Mouse (Mus musculus): ENCODE data around the gene Agpat4. TPM values are rescaled to one million over a fixed set of nuclear protein-coding genes. Genes with fewer than 3 reads are reported as not detected.
A peak's percentile ranks its signal among the peaks of the same experiment; 100 is the strongest.

The Agpat4 gene
- total RNA-seq, 1 experiment, result 45.7 TPM

DNA sequence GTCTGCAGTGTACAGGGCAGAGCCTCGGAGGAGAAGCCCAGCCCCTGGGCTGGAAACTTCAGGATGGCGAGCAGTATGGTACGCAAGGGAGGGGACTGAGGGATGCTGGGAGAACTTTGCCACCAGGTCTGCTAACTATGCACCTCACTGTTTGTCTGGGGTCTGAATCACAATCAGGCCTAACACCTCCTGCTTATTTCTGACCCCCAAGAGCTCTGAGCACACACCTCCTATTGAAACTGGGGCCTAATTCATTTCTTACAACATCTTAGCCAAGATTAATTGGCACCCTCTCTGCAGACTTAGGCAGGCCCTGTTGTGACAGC lies 86.1 kb downstream of the Agpat4 start:
- H3K27ac ChIP-seq (ENCODE audit: insufficient read depth, low read depth, low read length, poor library complexity, severe bottlenecking), result peak overlapping the region; percentile 1; the same call in 1 of the 2 replicates
- H3K9me3 ChIP-seq (ENCODE audit: control insufficient read depth, insufficient read depth, low read depth, low read length), result no peaks in the 10 kb centered on the region
- DNase-seq (ENCODE audit: low read depth, low spot score), result no peak
- in situ Hi-C loops (cut with MboI; ENCODE audit: low sequenced_read_pairs in 2 of 2, unreplicated experiment in 2 of 2), result loop anchor here (10.0 to 25.0 kb wide), 2 partner anchors 100 to 167 kb away; no protein-coding TSS in a partner anchor
- peak overlapping the region; percentile 46; the same call in 1 of the 2 replicates for H3K9ac ChIP-seq (ENCODE audit: insufficient read depth, low read depth, low read length, poor library complexity, severe bottlenecking)
- H3K4me3 ChIP-seq (ENCODE audit: insufficient read depth in 1 of 2, low read depth in 1 of 2, low read length in 2 of 2, poor library complexity in 1 of 2, severe bottlenecking in 1 of 2), result no peak overlapping the region
- TF ChIP-seq ZC3H11A (IDR thresholded peaks at IDR 0.05; ENCODE audit: borderline replicate concordance, low read depth, low read length), result no peak
- TF ChIP-seq ZNF384 (IDR thresholded peaks at IDR 0.05; ENCODE audit: low read depth, low read length), result no peak
- no peak for TF ChIP-seq HCFC1 (IDR thresholded peaks at IDR 0.05; ENCODE audit: borderline replicate concordance, insufficient read depth, low read length)
- TF ChIP-seq CHD2 (IDR thresholded peaks at IDR 0.05; ENCODE audit: low read depth, low read length), result no peak
- no peak for TF ChIP-seq MAFK (IDR thresholded peaks at IDR 0.05; ENCODE audit: insufficient read depth, low read depth, low read length)
- H3K36me3 ChIP-seq (ENCODE audit: control insufficient read depth, insufficient read depth, low read length, poor library complexity, severe bottlenecking), result no peaks in the 10 kb centered on the region; the same call in 1 of the 2 replicates
- peaks cover 8 to 30% of the 10 kb centered on the region in 2 experiments for H3K4me1 ChIP-seq (ENCODE audit: control insufficient read depth in 2 of 2, insufficient read depth in 2 of 2, low read length in 2 of 2, poor library complexity in 1 of 2)

DNA sequence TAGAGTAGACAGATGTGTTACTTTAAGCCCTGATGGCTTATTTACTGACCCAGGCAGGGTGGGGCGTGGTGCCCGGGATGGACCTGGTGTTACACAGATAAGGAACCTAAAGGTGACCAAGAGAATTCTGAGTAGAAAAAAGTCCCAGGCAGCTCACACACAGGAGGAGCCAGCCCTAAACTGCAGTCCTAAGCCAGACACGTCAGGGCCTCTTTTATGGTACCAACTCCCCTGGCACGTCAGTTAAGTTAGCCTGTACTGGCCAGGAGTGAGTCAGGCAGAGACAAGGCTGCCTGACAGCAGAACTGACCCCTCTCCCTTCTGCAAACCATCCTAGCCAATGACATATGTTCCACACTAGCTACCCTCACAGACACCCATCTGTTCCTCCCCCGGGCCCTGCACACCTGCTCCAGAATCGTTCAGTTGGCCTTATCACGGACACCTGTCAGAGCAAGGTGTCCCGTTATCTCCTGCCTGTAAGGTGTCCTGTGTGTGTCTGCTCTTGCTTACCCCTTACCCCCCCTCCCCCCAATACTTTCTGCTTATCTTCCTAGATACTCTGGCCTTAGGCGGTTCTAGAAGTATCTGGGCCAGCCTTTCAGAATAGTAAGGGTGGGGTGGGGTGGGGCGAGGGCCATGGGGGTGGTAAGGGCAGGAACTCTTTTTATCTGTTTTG lies 86.7 kb downstream of the Agpat4 start:
- in situ Hi-C loops (cut with MboI; ENCODE audit: low sequenced_read_pairs in 2 of 2, unreplicated experiment in 2 of 2), result loop anchor here (10.0 to 25.0 kb wide), 2 partner anchors 100 to 168 kb away; no protein-coding TSS in a partner anchor
- DNase-seq (ENCODE audit: low read depth, low spot score), result no peak
- Histone ChIP-seq H3K9me3 (ENCODE audit: control insufficient read depth, insufficient read depth, low read depth, low read length) (no peaks in the 10 kb centered on the region), H3K27ac (ENCODE audit: insufficient read depth, low read depth, low read length, poor library complexity, severe bottlenecking) (peak overlapping the region; percentile 1), H3K4me3 (ENCODE audit: insufficient read depth in 1 of 2, low read depth in 1 of 2, low read length in 2 of 2, poor library complexity in 1 of 2, severe bottlenecking in 1 of 2) (no peak overlapping the region), H3K9ac (ENCODE audit: insufficient read depth, low read depth, low read length, poor library complexity, severe bottlenecking) (0 out of 2 replicates have a peak overlapping the region, but pooled peaks have one; percentile 46), H3K4me1 (ENCODE audit: control insufficient read depth in 2 of 2, insufficient read depth in 2 of 2, low read length in 2 of 2, poor library complexity in 1 of 2) (peaks cover 8 to 30% of the 10 kb centered on the region in 2 experiments), H3K36me3 (ENCODE audit: control insufficient read depth, insufficient read depth, low read length, poor library complexity, severe bottlenecking) (no peaks in the 10 kb centered on the region; the same call in 1 of the 2 replicates)
- TF ChIP-seq ZC3H11A (IDR thresholded peaks at IDR 0.05; ENCODE audit: borderline replicate concordance, low read depth, low read length) (no peak), HCFC1 (IDR thresholded peaks at IDR 0.05; ENCODE audit: borderline replicate concordance, insufficient read depth, low read length) (no peak), MAFK (IDR thresholded peaks at IDR 0.05; ENCODE audit: insufficient read depth, low read depth, low read length) (no peak), CHD2 (IDR thresholded peaks at IDR 0.05; ENCODE audit: low read depth, low read length) (no peak), ZNF384 (IDR thresholded peaks at IDR 0.05; ENCODE audit: low read depth, low read length) (no peak)

DNA sequence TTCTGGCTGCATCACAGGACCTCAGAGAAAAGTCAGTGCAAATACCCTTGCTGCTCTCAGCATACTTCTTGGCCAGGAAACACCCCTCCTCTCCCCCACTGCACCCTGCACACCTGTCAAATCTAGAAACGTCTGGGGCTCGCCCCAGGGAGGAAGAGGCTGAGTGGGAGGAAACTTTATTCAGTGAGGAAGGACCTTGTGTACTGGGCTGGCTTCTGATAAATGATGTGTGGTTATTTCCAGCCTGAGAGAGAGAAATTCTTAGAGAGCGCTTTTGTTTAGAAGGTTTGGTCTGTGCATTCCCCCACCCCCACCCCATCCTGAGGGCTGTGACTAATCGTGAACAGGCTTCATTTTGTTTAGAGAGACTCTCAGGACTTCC lies 87.2 kb downstream of the Agpat4 start:
- no peak for DNase-seq (ENCODE audit: low read depth, low spot score)
- H3K4me3 ChIP-seq (ENCODE audit: insufficient read depth in 1 of 2, low read depth in 1 of 2, low read length in 2 of 2, poor library complexity in 1 of 2, severe bottlenecking in 1 of 2), result no peak overlapping the region
- in situ Hi-C loops (cut with MboI; ENCODE audit: low sequenced_read_pairs in 2 of 2, unreplicated experiment in 2 of 2), result loop anchor here (10.0 to 25.0 kb wide), 2 partner anchors 101 to 168 kb away; no protein-coding TSS in a partner anchor
- no peaks in the 10 kb centered on the region for H3K9me3 ChIP-seq (ENCODE audit: control insufficient read depth, insufficient read depth, low read depth, low read length)
- H3K36me3 ChIP-seq (ENCODE audit: control insufficient read depth, insufficient read depth, low read length, poor library complexity, severe bottlenecking), result no peaks in the 10 kb centered on the region; the same call in 1 of the 2 replicates
- TF ChIP-seq HCFC1 (IDR thresholded peaks at IDR 0.05; ENCODE audit: borderline replicate concordance, insufficient read depth, low read length), result no peak
- TF ChIP-seq CHD2 (IDR thresholded peaks at IDR 0.05; ENCODE audit: low read depth, low read length), result no peak
- TF ChIP-seq ZC3H11A (IDR thresholded peaks at IDR 0.05; ENCODE audit: borderline replicate concordance, low read depth, low read length), result no peak
- no peak for TF ChIP-seq MAFK (IDR thresholded peaks at IDR 0.05; ENCODE audit: insufficient read depth, low read depth, low read length)
- no peak for TF ChIP-seq ZNF384 (IDR thresholded peaks at IDR 0.05; ENCODE audit: low read depth, low read length)
- peaks cover 6 to 30% of the 10 kb centered on the region in 2 experiments for H3K4me1 ChIP-seq (ENCODE audit: control insufficient read depth in 2 of 2, insufficient read depth in 2 of 2, low read length in 2 of 2, poor library complexity in 1 of 2)
- peak overlapping the region; percentile 75 for H3K27ac ChIP-seq (ENCODE audit: insufficient read depth, low read depth, low read length, poor library complexity, severe bottlenecking)
- no peak overlapping the region for H3K9ac ChIP-seq (ENCODE audit: insufficient read depth, low read depth, low read length, poor library complexity, severe bottlenecking)

DNA sequence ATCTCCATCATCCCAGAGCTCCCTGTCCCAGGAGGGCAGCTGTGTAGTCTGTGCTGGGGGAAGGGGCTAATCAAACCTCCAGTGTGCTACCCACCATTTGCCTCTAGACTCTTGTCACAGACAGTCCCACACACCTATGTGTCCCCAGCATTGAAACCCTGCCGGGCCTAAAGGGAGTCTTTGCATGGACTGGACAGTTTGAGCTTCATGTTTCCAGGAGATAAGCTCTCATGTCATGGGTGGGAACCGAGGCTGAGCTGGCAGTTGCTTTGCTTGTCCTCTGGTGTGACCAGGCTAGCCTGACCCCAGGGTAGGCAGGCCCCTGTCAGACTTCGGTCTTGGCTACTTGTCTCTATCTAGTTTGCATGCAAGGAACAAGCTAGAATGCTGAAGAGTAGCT lies 87.7 kb downstream of the Agpat4 start:
- DNase-seq (ENCODE audit: low read depth, low spot score), result no peak
- Histone ChIP-seq H3K4me3 (ENCODE audit: insufficient read depth in 1 of 2, low read depth in 1 of 2, low read length in 2 of 2, poor library complexity in 1 of 2, severe bottlenecking in 1 of 2) (no peak overlapping the region), H3K27ac (ENCODE audit: insufficient read depth, low read depth, low read length, poor library complexity, severe bottlenecking) (peak overlapping the region; percentile 75), H3K9me3 (ENCODE audit: control insufficient read depth, insufficient read depth, low read depth, low read length) (no peaks in the 10 kb centered on the region), H3K9ac (ENCODE audit: insufficient read depth, low read depth, low read length, poor library complexity, severe bottlenecking) (no peak overlapping the region; the same call in 1 of the 2 replicates), H3K36me3 (ENCODE audit: control insufficient read depth, insufficient read depth, low read length, poor library complexity, severe bottlenecking) (no peaks in the 10 kb centered on the region; the same call in 1 of the 2 replicates), H3K4me1 (ENCODE audit: control insufficient read depth in 2 of 2, insufficient read depth in 2 of 2, low read length in 2 of 2, poor library complexity in 1 of 2) (peaks cover 5 to 26% of the 10 kb centered on the region in 2 experiments)
- in situ Hi-C loops (cut with MboI; ENCODE audit: low sequenced_read_pairs in 2 of 2, unreplicated experiment in 2 of 2), result loop anchor here (10.0 to 25.0 kb wide), 2 partner anchors 101 to 169 kb away; no protein-coding TSS in a partner anchor
- TF ChIP-seq HCFC1 (IDR thresholded peaks at IDR 0.05; ENCODE audit: borderline replicate concordance, insufficient read depth, low read length) (no peak), MAFK (IDR thresholded peaks at IDR 0.05; ENCODE audit: insufficient read depth, low read depth, low read length) (no peak), CHD2 (IDR thresholded peaks at IDR 0.05; ENCODE audit: low read depth, low read length) (no peak), ZC3H11A (IDR thresholded peaks at IDR 0.05; ENCODE audit: borderline replicate concordance, low read depth, low read length) (no peak), ZNF384 (IDR thresholded peaks at IDR 0.05; ENCODE audit: low read depth, low read length) (no peak)

All from ES-E14 (cell line).